Mouse (Mus musculus) E14TG2a.4 (cell line): ENCODE data around the gene Ano1.

Experiments
- CTCF ChIP-seq: conservative IDR thresholded peaks from 2 replicates; pipeline ENCODE4 v1.5.1; 2014; ENCODE audit warnings: low read length
- NANOG ChIP-seq: IDR thresholded peaks from 2 replicates; pipeline ENCODE4 v1.6.1; 2014; ENCODE audit warnings: borderline replicate concordance, low read length, mixed read lengths
- POU5F1 ChIP-seq: IDR thresholded peaks from 2 replicates; pipeline ENCODE4 v1.6.1; 2014; ENCODE audit warnings: low read length, borderline replicate concordance

- TF ChIP-seq CTCF (no peak), NANOG (no peak), POU5F1 (no peak)
Observed at GRCm38 (mm10) chr7:144665585-144665984, 86.2 kb downstream of the Ano1 start.
